20 mouse cellular contexts compared by ENCODE assay signal in genomic region chr7:126076935-126077334, GRCm38 (mm10). TPM values are rescaled to one million over a fixed set of nuclear protein-coding genes. Genes with fewer than 3 reads are reported as not detected.
DNase-seq lines count a peak whose midpoint lies in the region.
"Had no signal": no experiment of that assay in that cellular context is flagged by ENCODE, and none has a peak within 500 bp of the region (broad histone marks: within the 10 kb centered on the region; RNA-seq: fewer than 3 reads in every experiment).

No protein-coding gene starts in this region.

- DNase-seq in adrenal gland, adult (ENCODE audit: inconsistent age in 2 of 2, low spot score in 1 of 2), result peak; percentile 79 to 86
- no peak for DNase-seq in adrenal gland, postnatal 4 days (ENCODE audit: low spot score in 2 of 2)
- peak; percentile 43 for DNase-seq in ovary, adult 18-20 months (ENCODE audit: low spot score)
- DNase-seq in ovary, postnatal 14 days (ENCODE audit: low spot score), result no peak
- DNase-seq in adrenal gland, postnatal 14 days, result peak; percentile 79
- peak; percentile 75 to 78 for DNase-seq in adrenal gland, postnatal 36 days
- no peak for DNase-seq in urinary bladder, adult 2 months (ENCODE audit: low spot score)
- no peak for DNase-seq in B cell, adult 2 months
- DNase-seq: cerebellum, adult 11 months; cerebellum, adult 18-20 months; cerebellum, adult 8-10 months; cerebellum, adult 9-11 months; cerebellum, postnatal 14 days; cerebellum, postnatal 36 days; embryo, embryonic 11 days had no signal

RNA-seq across cellular contexts. Expression of gene Gsg1l, which starts 5.3 kb away (rescaled TPM):
- 10 to 100 TPM; 13.2 to 13.9 TPM for total RNA-seq in adrenal gland, postnatal 4 days (2021)
- 12.1 and 16.9 TPM in 2 replicates for total RNA-seq in adrenal gland, postnatal 14 days (2021)
- total RNA-seq in adrenal gland, postnatal 36 days (2021), result 10 to 100 TPM; 68.9 to 70.8 TPM
- polyA plus RNA-seq in urinary bladder, adult 2 months (2012; rRNA removed), result 0.63 and 0.91 TPM in 2 replicates
- total RNA-seq: common myeloid progenitor, adult 5-6 weeks; ES-E14; MEL had no signal
- polyA plus RNA-seq: C2C12; erythroblast, embryonic 14.5 days had no signal

Comparison
In these comparisons a context has a peak if more than half of its experiments do, and no peak if none do; other contexts are left out.
1. DNase-seq: peak in adrenal gland, adult (2 of 2), ovary, adult 18-20 months (single experiment), adrenal gland, postnatal 14 days (single experiment) and adrenal gland, postnatal 36 days (2 of 2); none in adrenal gland, postnatal 4 days (0 of 2), ovary, postnatal 14 days (single experiment), urinary bladder, adult 2 months (single experiment) and B cell, adult 2 months (0 of 2).